Comparison of ENCODE assay signal across 10 mouse cellular contexts in the genomic region with DNA sequence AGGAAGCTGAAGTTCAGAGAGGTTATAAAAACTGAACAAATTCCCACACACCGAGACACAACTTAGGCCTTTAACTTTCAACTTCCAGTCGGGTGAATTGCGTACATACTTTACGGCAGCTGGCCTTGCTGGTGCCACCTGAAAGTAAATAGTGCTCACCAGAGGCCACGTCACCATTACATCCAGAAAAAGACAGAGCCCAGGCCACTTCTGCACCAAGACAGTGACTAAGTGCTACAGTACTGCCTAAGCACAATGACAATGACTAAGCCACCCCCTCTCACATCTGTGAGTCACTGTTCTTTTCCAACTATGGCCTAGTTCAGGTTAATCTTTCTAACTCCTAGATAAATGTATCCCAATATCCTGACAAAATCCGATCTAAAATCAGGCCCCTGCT.
DNase-seq lines count a peak whose midpoint lies in the region; TF ChIP-seq lines count a peak whose summit lies in the region.
"Had no signal": no experiment of that assay in that cellular context is flagged by ENCODE, and none has a peak within 500 bp of the region (broad histone marks: within the 10 kb centered on the region; RNA-seq: fewer than 3 reads in every experiment).

No protein-coding gene starts in this region.

- H3K4me1 ChIP-seq in brown adipose tissue, adult 24 weeks (ENCODE audit: control insufficient read depth, insufficient read depth, insufficient read length, low read length), result no peaks in the 10 kb centered on the region
- H3K4me1 ChIP-seq: liver, embryonic 12.5 days had no signal

- DNase-seq in gastrocnemius, adult 2 months, result peak; percentile 17
- no peak for DNase-seq in gastrocnemius, adult 18-20 months (ENCODE audit: low spot score)
- peak; percentile 53 to 60 for DNase-seq in left cerebral cortex, adult 9 months (ENCODE audit: low spot score in 2 of 2)
- no peak for DNase-seq in left cerebral cortex, postnatal 10 days (ENCODE audit: extremely low spot score in 1 of 2, low spot score in 2 of 2)
- peak; percentile 26 to 59 for DNase-seq in right cerebral cortex, postnatal 36 days (ENCODE audit: low spot score in 2 of 2)
- no peak for DNase-seq in cerebellum, adult 18-20 months
- no peak for DNase-seq in testis, postnatal 10 days (ENCODE audit: low spot score)

- no peak for TF ChIP-seq CTCF in gastrocnemius, adult 2 months (IDR thresholded peaks at IDR 0.05)

- peak overlapping the region; percentile 81 for H3K27ac ChIP-seq in gastrocnemius, adult 2 months
- H3K27ac ChIP-seq in brown adipose tissue, adult 24 weeks (replicated peaks; ENCODE audit: low read depth, low read length), result peak overlapping the region; percentile 67
- H3K27ac ChIP-seq: forebrain, embryonic 12.5 days; liver, embryonic 12.5 days had no signal

- H3K4me3 ChIP-seq in gastrocnemius, adult 2 months, result no peak overlapping the region
- no peak overlapping the region for H3K4me3 ChIP-seq in brown adipose tissue, adult 24 weeks (ENCODE audit: insufficient read depth, low read depth, low read length)
- H3K4me3 ChIP-seq: forebrain, embryonic 12.5 days; liver, embryonic 12.5 days had no signal

- intact Hi-C loops in gastrocnemius, adult 2 months (cut with DNase I), result no loop called here
- intact Hi-C loops in left cerebral cortex, postnatal 10 days (cut with DNase I), result no loop called here

Comparison
In these comparisons a context has a peak if more than half of its experiments do, and no peak if none do; other contexts are left out.
1. DNase-seq: peak in gastrocnemius, adult 2 months (single experiment), left cerebral cortex, adult 9 months (2 of 2) and right cerebral cortex, postnatal 36 days (2 of 2); none in gastrocnemius, adult 18-20 months (single experiment), left cerebral cortex, postnatal 10 days (0 of 2), cerebellum, adult 18-20 months (0 of 2) and testis, postnatal 10 days (single experiment).